Mouse (Mus musculus) midbrain, embryonic 11.5 days (tissue): ENCODE measurements around the gene Huwe1. TPM values are rescaled to one million over a fixed set of nuclear protein-coding genes. Genes with fewer than 3 reads are reported as not detected.

Source experiments
- ATAC-seq: fragments of 200-750 bp; cut with Nextera tagmentation; 2 replicates; pipeline ENCODE4 v1.8.0; 2017; ENCODE audit warnings: moderate TSS enrichment, moderate library complexity; ENCODE audit not compliant: low FRiP score
- DNase-seq: peaks from one replicate; pipeline ENCODE4 v3.0.0; 2015; ENCODE audit warnings: low spot score; ENCODE audit errors: missing footprints
- H3K27ac ChIP-seq: fragments of 300-500 bp; sonication (generic); 2 replicates; pipeline ENCODE4 v1.5.1; 2014; ENCODE audit warnings: low read depth, low read length
- H3K27me3 ChIP-seq: fragments of 300-500 bp; sonication (generic); 2 replicates; pipeline ENCODE4 v1.6.1; 2014; ENCODE audit warnings: mild to moderate bottlenecking, low read length, moderate library complexity, mixed read lengths; ENCODE audit not compliant: control insufficient read depth, insufficient read depth
- H3K36me3 ChIP-seq: fragments of 300-500 bp; sonication (generic); 2 replicates; pipeline ENCODE4 v1.6.1; 2014; ENCODE audit warnings: mild to moderate bottlenecking, low read length, moderate library complexity, mixed read lengths; ENCODE audit not compliant: control insufficient read depth, insufficient read depth
- H3K4me1 ChIP-seq: fragments of 300-500 bp; sonication (generic); 2 replicates; pipeline ENCODE4 v1.6.1; 2014; ENCODE audit warnings: low read length; ENCODE audit not compliant: control insufficient read depth, insufficient read depth
- H3K4me2 ChIP-seq: fragments of 300-500 bp; sonication (generic); 2 replicates; pipeline ENCODE4 v1.6.1; 2014; ENCODE audit warnings: mild to moderate bottlenecking, moderate library complexity
- H3K4me3 ChIP-seq: fragments of 300-500 bp; sonication (generic); 2 replicates; pipeline ENCODE4 v1.5.1; 2014; ENCODE audit warnings: low read depth, low read length
- H3K9ac ChIP-seq: fragments of 300-500 bp; sonication (generic); 2 replicates; pipeline ENCODE4 v1.6.1; 2014; ENCODE audit warnings: low read length
- H3K9me3 ChIP-seq: fragments of 300-500 bp; sonication (generic); 2 replicates; pipeline ENCODE4 v1.6.1; 2016; ENCODE audit warnings: low read length; ENCODE audit not compliant: control insufficient read depth
- WGBS: fragments of 180-500 bp; shearing (Covaris S2); extraction: QIAGEN DNeasy Blood & Tissue Kit; methylation state at CpG from one replicate; pipeline ENCODE4 v1.1.7; 2014; 5-methylcytosine and 5-hydroxymethylcytosine counted together
- polyA plus RNA-seq: library from polyadenylated mRNA; unstranded; fragments of >200 nt; fragmentation: Nextera tagmentation; extraction: Ambion mirVana; gene quantifications from 2 replicates; pipeline ENCODE4 v1.2.1, GENCODE M21; 2014

Gene Huwe1
- 55.5 and 64.5 TPM in 2 replicates for polyA plus RNA-seq

DNA sequence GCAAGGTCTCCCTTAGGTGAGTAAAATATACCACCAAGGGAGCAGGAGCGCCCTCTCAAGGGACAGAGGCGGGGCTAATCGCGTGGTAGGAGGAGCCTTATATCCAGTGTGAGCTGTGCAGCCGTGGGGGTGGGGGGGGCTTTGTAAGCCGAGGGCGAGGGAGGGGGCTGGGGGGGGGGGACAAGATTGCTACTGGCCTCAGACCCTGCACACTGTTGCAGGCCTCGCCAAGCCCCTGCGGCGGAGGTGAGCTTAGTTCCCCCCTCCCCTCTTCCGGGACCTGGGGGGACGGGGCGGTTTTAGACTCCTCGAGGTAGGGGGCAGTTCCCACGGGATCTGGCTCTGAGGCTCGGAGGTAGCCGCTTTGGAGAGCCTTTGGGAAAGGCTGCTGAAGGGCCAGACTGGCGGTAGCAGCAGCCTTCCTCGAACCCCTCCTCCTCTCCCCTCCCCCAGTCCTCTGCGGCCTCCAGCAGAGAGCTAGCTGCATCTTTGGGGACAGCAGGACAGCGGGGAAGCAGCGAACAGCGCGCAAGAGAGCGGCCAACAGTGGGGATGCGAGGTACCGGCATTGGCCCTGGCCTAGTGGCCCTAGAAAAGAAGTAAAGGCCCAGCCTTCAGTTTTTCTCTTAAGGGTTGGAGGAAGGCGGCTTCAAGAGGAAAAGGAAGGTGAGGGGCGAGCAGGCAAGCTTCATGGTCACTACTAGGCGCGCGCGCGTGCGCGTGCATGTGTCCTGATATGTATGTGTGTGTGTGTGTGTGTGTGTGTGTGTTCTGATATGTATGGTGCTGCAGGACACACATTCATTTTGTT, at the start of gene Huwe1:
Gene Huwe1, plus strand, starts transcription at position 107 of the 811 bp plus-strand sequence.
- H3K9me3 ChIP-seq, result no peaks in the 10 kb centered on the region; the same call in 1 of the 2 replicates
- 20% methylated on average over 22 of the region's 36 CpGs for WGBS
- H3K4me2 ChIP-seq, result peak within 1 kb of the TSS; percentile 38
- no peaks in the 10 kb centered on the region for H3K36me3 ChIP-seq
- H3K27ac ChIP-seq, result peak within 1 kb of the TSS; percentile 87
- ATAC-seq, result peak; percentile 78
- DNase-seq, result peak; percentile 99
- peak within 1 kb of the TSS; percentile 79 for H3K9ac ChIP-seq
- H3K4me3 ChIP-seq, result peak within 1 kb of the TSS; percentile 49
- H3K4me1 ChIP-seq, result no peaks in the 10 kb centered on the region
- H3K27me3 ChIP-seq, result no peaks in the 10 kb centered on the region

- 93% methylated on average over 1 of the region's 1 CpGs for WGBS
- no peak for DNase-seq
These were observed 20.3 kb upstream of the Huwe1 start for GRCm38 (mm10) chrX:151780348-151780747.

DNA sequence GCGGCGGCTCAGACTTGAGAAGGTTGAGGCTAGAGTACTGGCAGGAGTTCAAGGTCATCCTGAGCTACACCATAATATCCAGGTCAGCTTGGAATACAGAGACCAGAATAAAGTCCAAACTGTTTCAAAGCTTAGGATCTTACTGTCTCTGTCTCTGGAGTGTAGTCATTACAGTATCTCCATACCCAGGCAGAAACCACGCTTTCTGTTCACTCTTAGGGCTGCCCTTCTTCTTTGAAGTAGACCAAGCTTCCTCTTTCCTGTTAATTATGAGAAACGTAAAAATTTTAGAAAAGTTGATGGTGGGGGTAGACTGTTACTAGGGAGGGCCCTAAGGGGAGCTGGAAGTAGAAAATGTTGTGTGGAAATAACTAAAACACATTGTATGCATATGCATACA, 17.7 kb upstream of the Huwe1 start:
- Histone ChIP-seq H3K4me3 (no peak overlapping the region), H3K9ac (no peak overlapping the region), H3K9me3 (no peaks in the 10 kb centered on the region), H3K27me3 (no peaks in the 10 kb centered on the region), H3K4me2 (no peak overlapping the region), H3K36me3 (no peaks in the 10 kb centered on the region), H3K4me1 (no peaks in the 10 kb centered on the region), H3K27ac (no peak overlapping the region)
- DNase-seq (no peak), ATAC-seq (no peak)
- WGBS, result 83% methylated on average over 4 of the region's 4 CpGs

More at GRCm38 (mm10) chrX:151780348-151780747, 20.3 kb upstream of the Huwe1 start:
- no peaks in the 10 kb centered on the region for H3K9me3 ChIP-seq
- no peak overlapping the region for H3K4me3 ChIP-seq
- H3K27ac ChIP-seq, result no peak overlapping the region
- H3K36me3 ChIP-seq, result no peaks in the 10 kb centered on the region
- H3K9ac ChIP-seq, result no peak overlapping the region
- no peak overlapping the region for H3K4me2 ChIP-seq
- no peak for ATAC-seq
- H3K27me3 ChIP-seq, result no peaks in the 10 kb centered on the region
- no peaks in the 10 kb centered on the region for H3K4me1 ChIP-seq

GRCm38 (mm10) chrX:151792766-151793165, 7.8 kb upstream of the Huwe1 start:
- H3K36me3 ChIP-seq, result no peaks in the 10 kb centered on the region
- no peak for ATAC-seq
- no peak overlapping the region for H3K27ac ChIP-seq
- no peaks in the 10 kb centered on the region; the same call in 1 of the 2 replicates for H3K27me3 ChIP-seq
- H3K4me3 ChIP-seq, result no peak overlapping the region
- H3K4me1 ChIP-seq, result no peaks in the 10 kb centered on the region
- no peak for DNase-seq
- no peak overlapping the region for H3K9ac ChIP-seq
- 68% methylated on average over 2 of the region's 2 CpGs for WGBS
- no peak overlapping the region for H3K4me2 ChIP-seq
- H3K9me3 ChIP-seq, result no peaks in the 10 kb centered on the region

DNA sequence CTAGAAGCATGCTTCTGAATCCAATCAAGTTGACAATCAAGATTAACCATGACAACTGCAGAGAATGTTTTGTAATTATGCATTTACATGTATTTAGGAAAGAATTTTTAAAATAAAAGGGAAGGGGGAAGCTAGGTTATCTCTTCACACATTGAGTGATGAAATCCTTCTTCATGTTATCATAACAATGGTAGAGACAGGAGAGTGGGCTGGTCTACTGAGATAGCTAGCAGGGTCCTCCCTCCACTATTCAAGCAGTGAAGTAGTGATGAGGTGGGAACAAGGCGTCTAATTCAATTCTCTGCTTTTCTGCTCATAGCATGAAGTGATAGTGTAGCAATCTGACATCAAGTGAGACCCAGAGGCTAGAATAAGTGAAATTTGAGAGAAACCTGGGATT, 2.6 kb upstream of the Huwe1 start:
- no peaks in the 10 kb centered on the region for H3K27me3 ChIP-seq

DNA sequence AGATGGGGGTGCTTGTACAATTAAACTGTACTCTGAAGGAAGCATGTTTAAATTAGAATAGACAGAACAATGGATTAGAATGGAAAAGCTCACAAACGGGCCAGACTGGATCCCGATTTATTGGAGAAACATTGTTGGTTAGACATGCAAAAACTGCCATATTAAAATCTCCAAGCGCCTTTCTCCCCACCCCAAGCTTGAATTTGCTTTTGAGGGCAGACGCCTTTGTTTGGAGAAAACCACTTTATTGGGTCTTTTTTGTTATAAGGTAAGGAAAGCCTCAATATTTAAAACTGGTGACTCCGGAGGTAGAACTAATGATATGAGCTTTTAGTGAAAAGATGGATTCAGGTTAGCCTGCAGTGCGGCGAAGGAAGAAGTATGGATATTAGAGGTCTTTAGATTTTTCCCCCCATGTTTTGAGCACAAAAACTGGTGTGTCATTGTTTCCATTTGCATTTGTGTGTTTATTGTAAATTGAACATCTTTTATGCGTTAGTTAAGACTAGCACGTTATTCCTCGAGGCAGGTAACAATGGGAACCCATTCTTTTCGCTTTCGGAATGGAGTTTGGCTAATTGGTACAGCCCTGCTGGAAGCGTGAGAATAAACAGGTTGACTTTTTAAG, 1.8 kb downstream of the Huwe1 start:
- WGBS, result 19% methylated on average over 13 of the region's 13 CpGs
- Histone ChIP-seq H3K9ac (peak overlapping the region; percentile 70), H3K4me3 (peak overlapping the region; percentile 45), H3K4me2 (peak overlapping the region; percentile 49), H3K4me1 (no peaks in the 10 kb centered on the region), H3K27ac (peak overlapping the region; percentile 89), H3K27me3 (no peaks in the 10 kb centered on the region), H3K9me3 (no peaks in the 10 kb centered on the region; the same call in 1 of the 2 replicates), H3K36me3 (no peaks in the 10 kb centered on the region)
- ATAC-seq, result no peak
- DNase-seq, result peak; percentile 89

More for the DNA sequence above, 2.6 kb upstream of the Huwe1 start:
- no peak for ATAC-seq
- H3K9me3 ChIP-seq, result no peaks in the 10 kb centered on the region
- H3K4me3 ChIP-seq, result no peak overlapping the region
- H3K4me1 ChIP-seq, result no peaks in the 10 kb centered on the region
- no peaks in the 10 kb centered on the region for H3K36me3 ChIP-seq
- DNase-seq, result no peak
- no peak overlapping the region for H3K27ac ChIP-seq
- H3K9ac ChIP-seq, result no peak overlapping the region
- 54% methylated on average over 1 of the region's 1 CpGs for WGBS
- no peak overlapping the region for H3K4me2 ChIP-seq

- Histone ChIP-seq H3K27ac (peak overlapping the region; percentile 89), H3K4me3 (peak overlapping the region; percentile 45), H3K36me3 (no peaks in the 10 kb centered on the region), H3K9ac (peak overlapping the region; percentile 70), H3K9me3 (no peaks in the 10 kb centered on the region; the same call in 1 of the 2 replicates), H3K4me1 (no peaks in the 10 kb centered on the region), H3K27me3 (no peaks in the 10 kb centered on the region), H3K4me2 (peak overlapping the region; percentile 61)
- WGBS, result 14% methylated on average over 75 of the region's 77 CpGs
- ATAC-seq, result peak; percentile 88
- peak; percentile 97 for DNase-seq
These were observed 2.6 kb downstream of the Huwe1 start for GRCm38 (mm10) chrX:151802956-151803776.

- Histone ChIP-seq H3K4me2 (peak overlapping the region; percentile 61), H3K36me3 (no peaks in the 10 kb centered on the region), H3K9ac (peak overlapping the region; percentile 69), H3K27me3 (no peaks in the 10 kb centered on the region), H3K27ac (peak overlapping the region; percentile 87), H3K4me1 (no peaks in the 10 kb centered on the region), H3K4me3 (peak overlapping the region; percentile 45), H3K9me3 (no peaks in the 10 kb centered on the region; the same call in 1 of the 2 replicates)
- ATAC-seq (peak; percentile 17), DNase-seq (no peak)
- WGBS, result 24% methylated on average over 20 of the region's 20 CpGs
These were observed 3.1 kb downstream of the Huwe1 start for GRCm38 (mm10) chrX:151803777-151804101.
